Mouse (Mus musculus): ENCODE results near the gene Gnat2. TPM values are rescaled to one million over a fixed set of nuclear protein-coding genes. Genes with fewer than 3 reads are reported as not detected.

Gene Gnat2
- polyA plus RNA-seq, 1 experiment from 2014 or later, result 1.6 TPM

DNA sequence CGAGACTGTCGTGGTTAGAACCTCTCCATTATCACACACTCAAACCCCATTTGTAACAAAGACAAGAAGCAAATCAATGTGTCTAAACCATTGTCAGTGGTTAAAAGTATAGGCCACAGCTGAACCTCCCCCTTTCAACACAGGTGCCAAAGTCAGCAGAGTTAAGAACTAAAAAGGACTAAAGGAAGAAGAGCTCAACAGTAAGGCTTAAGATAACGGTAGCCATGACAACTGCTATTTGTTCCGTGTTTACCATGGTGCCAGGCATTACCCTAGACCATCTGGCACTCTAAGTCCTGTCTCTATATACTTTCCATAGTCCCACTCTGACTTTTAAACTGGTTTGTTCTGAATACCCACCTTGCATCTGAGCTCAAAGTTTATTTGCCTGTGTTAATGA is 20.1 kb downstream of the Gnat2 start:
- ATAC-seq (ENCODE audit: insufficient number of reproducible peaks, low FRiP score, low TSS enrichment, low read depth) (no peak), DNase-seq (ENCODE audit: low spot score) (no peak)
- Histone ChIP-seq H3K9ac (ENCODE audit: low read length) (no peak overlapping the region), H3K4me2 (ENCODE audit: low read depth, severe bottlenecking) (no peak overlapping the region), H3K9me3 (ENCODE audit: control insufficient read depth, low read length) (no peaks in the 10 kb centered on the region), H3K4me1 (ENCODE audit: control insufficient read depth, insufficient read depth, low read length) (no peaks in the 10 kb centered on the region), H3K36me3 (ENCODE audit: control insufficient read depth, insufficient read depth, low read length) (peaks cover 21% of the 10 kb centered on the region), H3K27me3 (ENCODE audit: control insufficient read depth, insufficient read depth, low read length) (no peaks in the 10 kb centered on the region), H3K4me3 (ENCODE audit: low read depth, low read length) (no peak overlapping the region), H3K27ac (replicated peaks; ENCODE audit: low read depth, low read length) (no peak overlapping the region)
- WGBS, result 92% methylated on average over 4 of the region's 4 CpGs

DNA sequence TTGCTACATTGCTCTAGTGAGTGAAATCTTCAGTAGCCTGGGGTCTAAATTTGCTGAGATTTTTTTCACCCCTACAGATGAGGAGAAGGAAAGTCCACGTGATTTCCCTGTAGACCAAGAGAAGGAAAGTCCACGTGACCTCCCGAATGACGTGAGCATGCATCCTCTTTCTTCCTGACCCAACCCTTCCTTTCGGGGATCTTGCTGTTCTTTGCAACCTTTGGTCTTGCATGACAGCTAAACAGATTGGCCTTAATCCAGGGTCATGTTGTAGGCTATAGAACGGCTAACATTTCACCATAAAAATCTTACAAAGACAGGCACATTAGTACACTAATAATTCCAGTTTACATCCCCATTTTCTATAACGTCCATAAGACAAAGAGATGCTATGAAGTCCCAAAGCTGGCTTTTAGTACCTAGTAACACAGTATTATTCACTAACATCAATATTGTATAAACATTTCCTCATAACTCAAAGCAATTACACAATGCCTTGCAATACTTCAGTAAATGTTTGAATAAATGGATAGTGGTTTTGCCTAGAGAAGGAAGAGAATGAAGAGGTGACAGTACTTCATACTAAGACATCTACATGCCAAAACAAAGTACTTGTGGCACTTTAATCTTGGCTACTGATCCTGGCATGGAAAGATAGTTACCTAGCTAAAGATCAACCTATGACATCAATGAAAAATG is 21.2 kb downstream of the Gnat2 start:
- H3K27me3 ChIP-seq (ENCODE audit: control insufficient read depth, insufficient read depth, low read length), result no peaks in the 10 kb centered on the region
- no peak for ATAC-seq (ENCODE audit: insufficient number of reproducible peaks, low FRiP score, low TSS enrichment, low read depth)
- H3K4me1 ChIP-seq (ENCODE audit: control insufficient read depth, insufficient read depth, low read length), result no peaks in the 10 kb centered on the region
- no peaks in the 10 kb centered on the region for H3K9me3 ChIP-seq (ENCODE audit: control insufficient read depth, low read length)
- peaks cover 20% of the 10 kb centered on the region for H3K36me3 ChIP-seq (ENCODE audit: control insufficient read depth, insufficient read depth, low read length)
- DNase-seq (ENCODE audit: low spot score), result no peak
- no peak overlapping the region for H3K4me2 ChIP-seq (ENCODE audit: low read depth, severe bottlenecking)
- 87% methylated on average over 7 of the region's 7 CpGs for whole genome bisulfite sequencing
- no peak overlapping the region for H3K4me3 ChIP-seq (ENCODE audit: low read depth, low read length)
- no peak overlapping the region for H3K9ac ChIP-seq (ENCODE audit: low read length)
- H3K27ac ChIP-seq (replicated peaks; ENCODE audit: low read depth, low read length), result no peak overlapping the region

DNA sequence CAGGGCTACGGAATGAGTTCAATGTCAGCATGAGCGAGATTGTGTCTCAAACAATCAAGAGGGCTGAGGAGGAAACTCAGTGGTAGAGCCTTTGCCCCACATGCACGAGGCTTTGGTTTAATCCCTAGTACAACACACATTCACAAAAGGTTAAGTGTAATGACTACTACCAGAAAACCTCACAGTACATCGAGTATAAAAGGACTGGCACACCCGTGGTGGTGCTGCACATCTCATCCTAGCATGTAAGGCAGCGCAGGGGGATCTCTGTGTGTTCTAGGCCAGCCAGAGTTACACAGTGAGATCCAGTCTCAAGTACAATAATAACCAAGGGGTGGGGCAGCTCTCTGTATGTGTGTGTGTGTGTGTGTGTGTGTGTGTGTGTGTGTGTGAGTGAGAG is 24.9 kb downstream of the Gnat2 start:
- H3K9ac ChIP-seq (ENCODE audit: low read length), result no peak overlapping the region
- ATAC-seq (ENCODE audit: insufficient number of reproducible peaks, low FRiP score, low TSS enrichment, low read depth), result no peak
- no peaks in the 10 kb centered on the region for H3K4me1 ChIP-seq (ENCODE audit: control insufficient read depth, insufficient read depth, low read length)
- no peak overlapping the region for H3K27ac ChIP-seq (replicated peaks; ENCODE audit: low read depth, low read length)
- 95% methylated on average over 6 of the region's 6 CpGs for WGBS
- H3K4me3 ChIP-seq (ENCODE audit: low read depth, low read length), result no peak overlapping the region
- H3K9me3 ChIP-seq (ENCODE audit: control insufficient read depth, low read length), result no peaks in the 10 kb centered on the region
- H3K36me3 ChIP-seq (ENCODE audit: control insufficient read depth, insufficient read depth, low read length), result peaks cover 15% of the 10 kb centered on the region
- no peak overlapping the region for H3K4me2 ChIP-seq (ENCODE audit: low read depth, severe bottlenecking)
- no peaks in the 10 kb centered on the region for H3K27me3 ChIP-seq (ENCODE audit: control insufficient read depth, insufficient read depth, low read length)
- DNase-seq (ENCODE audit: low spot score), result no peak

DNA sequence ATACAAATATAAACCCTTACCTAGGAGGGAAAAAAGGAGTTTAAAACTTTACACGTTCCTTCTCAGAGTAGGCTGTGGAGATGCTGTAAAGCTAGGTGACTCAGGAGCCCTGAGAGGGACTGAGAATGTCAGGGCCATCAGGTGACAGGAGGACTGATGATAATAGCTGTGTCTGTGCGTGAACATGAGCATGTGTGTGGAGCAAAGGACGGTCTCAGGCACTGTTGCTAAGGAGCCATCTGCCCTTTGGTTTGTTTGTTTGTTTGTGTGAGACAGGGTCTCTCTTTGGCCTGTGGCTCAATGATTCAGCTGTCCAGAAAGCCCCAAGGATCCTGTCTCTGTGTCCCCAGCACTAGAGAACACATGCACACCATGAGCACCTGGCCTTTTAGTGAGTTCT is 28.5 kb downstream of the Gnat2 start:
- H3K27ac ChIP-seq (replicated peaks; ENCODE audit: low read depth, low read length), result no peak overlapping the region
- H3K27me3 ChIP-seq (ENCODE audit: control insufficient read depth, insufficient read depth, low read length), result no peaks in the 10 kb centered on the region
- no peak overlapping the region for H3K9ac ChIP-seq (ENCODE audit: low read length)
- ATAC-seq (ENCODE audit: insufficient number of reproducible peaks, low FRiP score, low TSS enrichment, low read depth) (no peak), DNase-seq (ENCODE audit: low spot score) (no peak)
- H3K4me2 ChIP-seq (ENCODE audit: low read depth, severe bottlenecking), result no peak overlapping the region
- H3K4me3 ChIP-seq (ENCODE audit: low read depth, low read length), result no peak overlapping the region
- H3K4me1 ChIP-seq (ENCODE audit: control insufficient read depth, insufficient read depth, low read length), result no peaks in the 10 kb centered on the region
- H3K9me3 ChIP-seq (ENCODE audit: control insufficient read depth, low read length), result no peaks in the 10 kb centered on the region
- WGBS, result 92% methylated on average over 3 of the region's 3 CpGs
- H3K36me3 ChIP-seq (ENCODE audit: control insufficient read depth, insufficient read depth, low read length), result peaks cover 11% of the 10 kb centered on the region

DNA sequence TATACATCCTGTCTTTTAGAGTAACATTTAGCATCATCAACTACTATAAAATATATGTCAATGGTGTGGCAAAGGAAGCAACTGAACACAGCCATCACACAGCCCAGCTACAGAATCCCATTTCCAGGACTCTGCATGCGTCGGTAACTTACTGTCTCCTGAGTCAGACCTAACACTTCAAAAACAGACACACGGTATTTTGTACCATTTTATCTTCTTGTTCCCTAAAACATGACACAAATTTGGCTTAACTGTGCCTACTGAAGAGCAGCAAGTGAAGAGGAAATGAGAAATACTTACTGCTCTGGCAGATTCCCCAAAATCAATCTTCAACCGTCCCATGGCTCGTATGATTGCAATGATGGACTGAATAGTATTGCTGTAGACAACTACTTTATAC is 30.7 kb downstream of the Gnat2 start:
- Histone ChIP-seq H3K4me3 (ENCODE audit: low read depth, low read length) (no peak overlapping the region), H3K4me2 (ENCODE audit: low read depth, severe bottlenecking) (no peak overlapping the region), H3K27me3 (ENCODE audit: control insufficient read depth, insufficient read depth, low read length) (no peaks in the 10 kb centered on the region), H3K36me3 (ENCODE audit: control insufficient read depth, insufficient read depth, low read length) (peaks cover 6% of the 10 kb centered on the region; the same call in 1 of the 2 replicates), H3K9me3 (ENCODE audit: control insufficient read depth, low read length) (no peaks in the 10 kb centered on the region), H3K27ac (replicated peaks; ENCODE audit: low read depth, low read length) (no peak overlapping the region), H3K9ac (ENCODE audit: low read length) (no peak overlapping the region), H3K4me1 (ENCODE audit: control insufficient read depth, insufficient read depth, low read length) (no peaks in the 10 kb centered on the region; the same call in 1 of the 2 replicates)
- 94% methylated on average over 5 of the region's 5 CpGs for WGBS
- DNase-seq (ENCODE audit: low spot score) (no peak), ATAC-seq (ENCODE audit: insufficient number of reproducible peaks, low FRiP score, low TSS enrichment, low read depth) (no peak)

DNA sequence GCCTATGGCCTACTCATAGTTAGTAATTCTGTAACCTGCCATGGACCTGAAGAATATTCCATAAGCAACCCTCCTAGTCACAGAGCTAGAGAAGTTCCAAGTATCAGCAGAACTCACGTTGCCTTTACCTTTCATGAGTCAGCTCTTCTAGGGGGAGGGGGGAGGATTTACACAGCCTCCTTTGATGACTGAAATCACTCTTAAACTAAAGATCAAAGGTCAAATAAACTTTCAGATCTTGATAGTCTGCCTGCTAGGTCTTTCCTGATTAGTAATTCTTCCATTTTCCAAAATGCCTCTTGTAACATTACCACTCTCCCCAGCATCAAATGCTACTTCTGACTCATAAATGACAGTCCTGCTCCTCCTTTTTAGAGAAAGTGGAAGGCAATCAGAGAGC is 31.5 kb downstream of the Gnat2 start:
- Histone ChIP-seq H3K4me2 (ENCODE audit: low read depth, severe bottlenecking) (no peak overlapping the region), H3K4me1 (ENCODE audit: control insufficient read depth, insufficient read depth, low read length) (peaks cover 8% of the 10 kb centered on the region), H3K27me3 (ENCODE audit: control insufficient read depth, insufficient read depth, low read length) (no peaks in the 10 kb centered on the region), H3K36me3 (ENCODE audit: control insufficient read depth, insufficient read depth, low read length) (peaks cover 2% of the 10 kb centered on the region; the same call in 1 of the 2 replicates), H3K27ac (replicated peaks; ENCODE audit: low read depth, low read length) (no peak overlapping the region), H3K9me3 (ENCODE audit: control insufficient read depth, low read length) (no peaks in the 10 kb centered on the region), H3K4me3 (ENCODE audit: low read depth, low read length) (no peak overlapping the region), H3K9ac (ENCODE audit: low read length) (no peak overlapping the region)
- no peak for DNase-seq (ENCODE audit: low spot score)
- WGBS, result 54% methylated on average over 1 of the region's 1 CpGs
- ATAC-seq (ENCODE audit: insufficient number of reproducible peaks, low FRiP score, low TSS enrichment, low read depth), result no peak

DNA sequence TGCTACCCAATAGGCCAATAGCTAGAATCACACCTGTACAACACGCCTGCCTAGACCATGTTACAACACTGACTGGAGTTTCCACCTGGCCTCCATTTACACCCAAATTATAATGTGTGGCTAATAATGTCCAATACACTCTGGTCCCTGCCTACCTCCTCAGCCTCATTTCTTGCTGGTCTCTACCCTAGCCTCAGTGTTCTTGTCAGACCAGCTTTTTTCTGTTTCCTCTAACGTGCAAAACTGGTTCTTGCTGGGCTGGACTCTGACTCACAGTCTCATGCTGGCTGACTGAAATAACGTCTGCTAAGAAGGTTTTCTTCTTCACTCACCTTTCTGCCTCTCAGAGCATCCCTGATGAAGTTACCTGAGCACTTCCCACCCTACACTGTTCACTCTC is 33.7 kb downstream of the Gnat2 start:
- Histone ChIP-seq H3K27ac (replicated peaks; ENCODE audit: low read depth, low read length) (no peak overlapping the region), H3K4me3 (ENCODE audit: low read depth, low read length) (no peak overlapping the region), H3K9me3 (ENCODE audit: control insufficient read depth, low read length) (no peaks in the 10 kb centered on the region), H3K4me1 (ENCODE audit: control insufficient read depth, insufficient read depth, low read length) (peaks cover 8% of the 10 kb centered on the region), H3K4me2 (ENCODE audit: low read depth, severe bottlenecking) (no peak overlapping the region), H3K27me3 (ENCODE audit: control insufficient read depth, insufficient read depth, low read length) (no peaks in the 10 kb centered on the region), H3K9ac (ENCODE audit: low read length) (no peak overlapping the region), H3K36me3 (ENCODE audit: control insufficient read depth, insufficient read depth, low read length) (peaks cover under 1% of the 10 kb centered on the region; the same call in 1 of the 2 replicates)
- ATAC-seq (ENCODE audit: insufficient number of reproducible peaks, low FRiP score, low TSS enrichment, low read depth) (no peak), DNase-seq (ENCODE audit: low spot score) (no peak)
- 88% methylated on average over 3 of the region's 3 CpGs for WGBS

DNA sequence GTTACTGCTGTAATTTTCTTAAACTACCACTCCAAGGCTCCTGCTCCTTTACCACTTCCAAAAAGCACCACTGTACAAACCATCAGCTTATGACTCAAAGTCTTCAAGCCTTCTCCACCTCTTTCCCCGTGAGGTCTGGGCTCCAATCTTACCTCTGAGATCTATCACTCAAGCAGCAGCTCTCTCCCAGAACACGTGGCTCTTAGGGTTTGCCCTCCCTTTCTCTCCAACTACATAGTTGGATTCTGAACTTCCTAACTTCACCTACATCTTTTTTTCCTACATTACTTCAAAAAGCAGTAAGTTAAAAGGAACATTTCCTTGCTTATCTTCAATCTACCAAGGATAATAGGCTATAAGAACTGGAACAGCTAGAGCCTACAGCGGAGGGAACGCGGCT is 35.9 kb downstream of the Gnat2 start:
- ATAC-seq (ENCODE audit: insufficient number of reproducible peaks, low FRiP score, low TSS enrichment, low read depth), result no peak
- Histone ChIP-seq H3K9ac (ENCODE audit: low read length) (no peak overlapping the region), H3K9me3 (ENCODE audit: control insufficient read depth, low read length) (no peaks in the 10 kb centered on the region), H3K36me3 (ENCODE audit: control insufficient read depth, insufficient read depth, low read length) (no peaks in the 10 kb centered on the region), H3K27ac (replicated peaks; ENCODE audit: low read depth, low read length) (no peak overlapping the region), H3K4me1 (ENCODE audit: control insufficient read depth, insufficient read depth, low read length) (peaks cover 8% of the 10 kb centered on the region), H3K4me3 (ENCODE audit: low read depth, low read length) (no peak overlapping the region), H3K4me2 (ENCODE audit: low read depth, severe bottlenecking) (no peak overlapping the region), H3K27me3 (ENCODE audit: control insufficient read depth, insufficient read depth, low read length) (no peaks in the 10 kb centered on the region)
- DNase-seq (ENCODE audit: low spot score), result no peak
- WGBS, result 74% methylated on average over 5 of the region's 5 CpGs

DNA sequence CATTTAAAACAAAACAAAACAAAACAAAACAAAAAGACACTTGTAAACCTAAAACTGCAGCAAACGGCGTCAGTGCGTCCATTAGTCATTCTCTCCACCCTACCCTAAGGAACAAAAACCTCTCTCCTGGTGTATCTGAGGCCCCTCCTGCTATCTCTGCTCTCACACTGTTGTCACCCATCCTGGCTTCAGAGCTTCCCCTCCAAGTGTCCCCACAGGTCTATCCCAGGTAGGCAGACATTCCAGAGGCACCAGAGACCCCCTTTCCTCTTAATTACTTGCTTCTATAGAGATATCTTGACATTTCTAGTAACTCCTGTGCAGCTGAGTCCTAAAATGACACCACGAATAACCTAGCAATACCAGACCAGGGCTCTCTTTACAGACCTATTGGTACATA is 36.8 kb downstream of the Gnat2 start:
- Histone ChIP-seq H3K27ac (replicated peaks; ENCODE audit: low read depth, low read length) (no peak overlapping the region), H3K4me2 (ENCODE audit: low read depth, severe bottlenecking) (no peak overlapping the region), H3K4me1 (ENCODE audit: control insufficient read depth, insufficient read depth, low read length) (peaks cover 8% of the 10 kb centered on the region), H3K9me3 (ENCODE audit: control insufficient read depth, low read length) (no peaks in the 10 kb centered on the region), H3K9ac (ENCODE audit: low read length) (no peak overlapping the region), H3K36me3 (ENCODE audit: control insufficient read depth, insufficient read depth, low read length) (no peaks in the 10 kb centered on the region), H3K4me3 (ENCODE audit: low read depth, low read length) (no peak overlapping the region), H3K27me3 (ENCODE audit: control insufficient read depth, insufficient read depth, low read length) (no peaks in the 10 kb centered on the region)
- DNase-seq (ENCODE audit: low spot score) (no peak), ATAC-seq (ENCODE audit: insufficient number of reproducible peaks, low FRiP score, low TSS enrichment, low read depth) (no peak)
- WGBS, result 93% methylated on average over 4 of the region's 4 CpGs
